Mouse (Mus musculus) MEL-GATA-1-ER (cell line): Measurements from ENCODE around the gene Spata21.
A peak's percentile ranks its signal among the peaks of the same experiment; 100 is the strongest.
"Not testable (repeated sequence)": the region's sequence is repeated elsewhere in the genome, so short reads cannot be mapped to it uniquely, and the experiment has no call there.

Source experiments
- DNase-seq: peaks from one replicate; pipeline ENCODE4 v3.0.0-alpha.2; 2012; ENCODE audit warnings: low read depth; ENCODE audit errors: extremely low read depth

Gene Spata21

DNA sequence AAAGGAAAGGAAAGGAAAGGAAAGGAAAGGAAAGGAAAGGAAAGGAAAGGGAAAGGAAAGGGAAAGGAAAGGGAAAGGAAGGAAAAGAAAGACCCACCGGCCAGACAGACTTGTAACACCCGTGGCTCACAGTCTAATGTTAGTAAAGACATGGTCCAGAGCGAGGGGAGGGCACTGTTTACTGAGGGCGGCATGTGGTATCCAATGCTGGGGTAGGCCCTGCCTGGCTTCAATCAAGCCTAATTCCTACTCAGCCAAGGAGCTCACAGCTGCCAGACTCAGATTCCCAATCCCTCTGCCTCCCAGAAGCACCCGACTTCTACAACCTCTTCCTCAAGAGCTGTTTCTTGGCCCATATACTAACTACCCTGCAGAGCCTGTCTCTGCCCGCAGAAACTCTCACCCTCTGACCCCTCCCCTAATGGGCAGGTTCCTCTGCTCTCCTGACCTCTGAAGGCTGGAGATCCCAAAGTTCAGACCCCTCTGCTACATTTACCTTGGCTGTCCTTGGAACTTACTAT is 41.1 kb downstream of the Spata21 start:
- no peak for DNase-seq

DNA sequence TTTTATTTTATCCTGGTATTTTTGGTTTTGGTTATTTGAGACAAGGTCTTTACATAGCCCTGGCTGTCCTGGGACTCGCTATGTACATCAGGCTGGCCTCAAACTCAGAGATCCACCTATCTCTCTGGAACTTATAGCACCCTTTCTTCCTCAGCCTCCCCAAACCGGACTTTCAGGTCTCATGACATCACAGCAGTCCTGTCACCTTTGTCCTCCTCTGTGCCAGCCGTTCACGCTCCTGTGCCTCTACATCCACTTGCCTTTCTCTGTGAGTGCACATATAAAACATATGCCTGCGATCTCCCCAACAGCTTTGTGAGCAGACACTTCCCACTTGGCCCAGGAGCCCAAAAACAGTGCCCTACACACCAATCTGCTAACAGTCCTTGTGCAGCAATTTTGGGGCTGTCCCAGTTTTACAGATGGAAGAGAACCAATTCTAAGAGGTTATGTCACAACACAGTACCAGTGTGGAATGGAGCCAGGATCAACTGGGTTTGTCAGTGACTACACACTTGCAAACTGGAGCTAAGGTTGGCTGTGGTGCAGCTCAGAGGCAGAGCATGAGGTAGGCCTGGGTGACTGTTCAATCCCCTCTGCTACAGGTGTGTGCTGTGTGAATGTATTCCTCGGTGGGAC is 42.7 kb downstream of the Spata21 start:
- no peak for DNase-seq

DNA sequence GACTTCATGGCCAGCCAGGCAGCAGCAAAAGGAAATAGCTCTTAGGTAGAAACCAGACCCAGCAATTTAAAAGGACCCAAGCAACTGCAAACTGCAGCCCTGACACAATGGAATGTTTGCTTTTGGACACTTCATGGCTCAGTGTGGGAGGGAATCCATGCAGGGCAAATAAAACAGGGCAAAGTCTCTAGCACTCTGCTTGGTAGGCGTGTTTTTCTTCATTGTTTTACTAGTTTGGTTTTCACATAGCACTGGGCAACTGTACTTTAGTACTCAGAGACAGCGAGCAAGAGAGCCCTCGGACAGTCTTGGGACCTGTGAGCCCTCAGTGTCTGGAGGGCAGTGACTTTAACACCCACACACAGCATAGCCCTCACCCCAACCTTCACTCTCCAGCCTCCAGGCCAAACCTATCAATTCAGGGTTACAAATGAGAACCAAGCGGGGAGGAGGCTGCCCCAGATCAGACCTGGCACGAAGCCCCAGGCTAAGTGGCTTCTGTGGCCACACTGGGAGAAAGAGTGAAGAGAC is 43.5 kb downstream of the Spata21 start:
- no peak for DNase-seq

DNA sequence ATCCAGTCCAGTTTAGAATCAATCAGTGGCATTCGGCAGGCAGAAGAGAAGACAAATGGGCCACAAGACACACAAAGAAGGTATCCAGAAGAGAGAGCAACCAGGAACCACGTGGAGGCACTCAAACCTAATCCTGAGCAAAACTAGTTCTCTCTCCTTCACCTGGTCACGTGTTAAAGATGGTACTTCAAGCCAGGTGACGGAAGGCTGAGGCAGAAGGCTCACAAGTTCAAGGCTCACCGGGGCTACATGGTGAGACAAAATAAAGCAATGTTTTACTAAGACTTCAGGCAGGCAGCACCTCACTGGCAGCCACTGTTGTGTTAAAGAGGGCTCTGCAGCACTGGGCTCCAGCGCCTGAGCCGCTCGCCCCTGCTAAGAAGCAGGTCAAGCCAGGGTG is 44.1 kb downstream of the Spata21 start:
- DNase-seq = no peak

DNA sequence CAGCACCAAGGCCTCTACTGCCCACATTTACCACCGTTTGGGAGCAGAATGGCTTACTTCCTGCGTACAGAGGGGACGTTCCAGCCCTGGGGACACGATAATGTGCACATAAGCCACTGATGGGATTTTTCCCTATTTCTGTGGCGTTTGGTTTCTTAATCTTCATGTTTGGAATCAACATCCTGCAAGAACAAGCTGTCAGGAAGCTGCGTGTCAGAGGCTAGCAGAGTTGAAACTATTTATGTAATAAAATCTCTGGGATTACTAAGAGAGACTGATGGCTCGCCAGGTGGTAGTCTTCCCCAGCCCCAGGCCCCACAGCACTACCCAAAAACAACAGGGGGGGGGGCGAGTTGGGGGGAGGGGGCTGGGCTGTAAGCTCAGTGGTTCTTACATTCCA is 45.1 kb downstream of the Spata21 start:
- DNase-seq = no peak

DNA sequence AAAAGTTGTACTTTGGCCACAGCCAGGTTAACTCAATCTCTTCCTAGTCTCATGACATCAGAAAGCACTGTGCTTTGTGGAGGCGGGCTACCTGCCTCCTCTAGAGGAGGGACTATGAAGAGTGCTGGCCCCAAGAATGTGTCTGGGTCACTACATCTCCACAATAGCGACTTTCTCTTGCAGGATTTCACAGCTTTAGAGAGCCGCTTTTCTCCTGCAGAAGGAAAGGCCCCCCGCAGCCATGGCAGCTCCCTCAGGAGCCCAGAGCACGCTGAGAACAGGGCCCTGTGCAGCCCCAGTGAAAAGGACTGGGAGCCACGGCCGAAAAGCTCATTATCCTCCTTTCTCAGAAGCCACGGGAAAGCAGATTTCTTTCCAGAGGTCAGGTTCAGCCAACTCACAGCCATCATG is 45.9 kb downstream of the Spata21 start:
- no peak for DNase-seq

DNA sequence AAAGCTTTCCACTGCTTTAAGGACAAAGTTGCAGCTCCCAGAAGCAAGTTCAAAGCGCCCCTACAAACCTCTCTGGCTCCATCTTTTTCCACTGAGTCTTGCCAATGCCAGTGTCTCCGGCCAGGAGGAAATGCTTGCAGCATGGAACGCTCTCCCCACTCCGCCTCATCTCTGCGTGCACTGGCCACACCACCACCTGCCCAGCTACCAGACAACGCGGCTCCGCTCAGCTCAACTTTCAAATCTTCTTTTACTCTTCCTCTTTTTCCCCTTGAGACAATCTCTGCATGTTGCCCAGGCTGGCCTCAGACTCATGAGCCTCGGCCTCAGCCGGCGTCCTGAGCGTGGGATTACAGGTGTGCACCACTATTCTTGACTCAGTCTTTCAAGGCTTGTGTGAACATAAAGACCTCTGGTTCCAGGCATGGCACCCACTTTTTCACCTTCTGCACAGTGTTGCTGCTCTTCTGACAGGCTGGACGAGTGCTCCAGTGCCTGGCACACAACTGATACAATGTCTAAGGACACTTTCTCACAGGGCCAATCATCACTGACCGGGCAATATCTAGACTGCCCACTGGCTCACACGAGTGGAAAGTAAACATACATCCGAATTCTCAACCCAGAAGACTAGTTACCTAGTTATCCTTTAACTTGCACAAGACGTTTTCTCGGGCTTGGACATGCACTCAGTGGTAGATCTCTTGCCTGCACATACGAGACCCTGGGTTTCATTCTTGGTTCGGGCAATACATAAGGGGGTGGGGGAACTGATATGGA is 46.8 kb downstream of the Spata21 start:
- no peak for DNase-seq

DNA sequence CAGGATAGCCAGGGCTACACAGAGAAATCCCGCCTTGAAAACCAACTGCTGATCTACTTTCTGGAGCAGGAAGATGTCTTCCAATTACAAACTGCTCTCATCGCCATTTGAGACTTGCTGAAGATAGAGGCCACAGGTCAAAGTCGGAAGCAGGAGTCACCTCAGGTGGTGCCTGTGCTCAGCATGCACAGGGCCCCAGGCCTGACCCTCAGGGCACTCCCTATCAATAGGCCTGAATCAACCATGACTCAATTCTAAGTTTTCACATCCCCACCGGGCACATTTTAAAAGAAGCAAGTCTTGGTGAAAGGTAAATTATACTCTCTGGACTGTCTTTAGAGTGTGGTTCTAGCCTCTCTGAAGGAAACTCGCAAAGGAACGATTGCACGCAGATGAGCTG is 48.0 kb downstream of the Spata21 start:
- no peak for DNase-seq

DNA sequence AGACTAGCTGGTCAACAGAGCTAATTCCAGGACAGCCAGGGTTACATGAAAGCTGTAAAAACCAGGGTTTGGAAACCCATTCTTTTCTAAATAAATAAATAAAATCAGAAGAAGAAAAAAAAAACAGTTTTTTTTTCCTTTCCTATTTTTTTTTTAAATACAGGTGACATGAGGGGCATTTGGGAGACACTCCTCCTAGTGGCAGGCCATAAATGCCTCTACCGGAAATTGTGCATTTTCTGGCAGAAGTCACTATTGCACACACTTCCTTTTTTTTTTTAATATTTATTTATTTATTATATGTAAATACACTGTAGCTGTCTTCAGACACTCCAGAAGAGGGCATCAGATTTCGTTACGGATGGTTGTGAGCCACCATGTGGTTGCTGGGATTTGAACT is 49.6 kb downstream of the Spata21 start:
- not testable (repeated sequence) for DNase-seq

DNA sequence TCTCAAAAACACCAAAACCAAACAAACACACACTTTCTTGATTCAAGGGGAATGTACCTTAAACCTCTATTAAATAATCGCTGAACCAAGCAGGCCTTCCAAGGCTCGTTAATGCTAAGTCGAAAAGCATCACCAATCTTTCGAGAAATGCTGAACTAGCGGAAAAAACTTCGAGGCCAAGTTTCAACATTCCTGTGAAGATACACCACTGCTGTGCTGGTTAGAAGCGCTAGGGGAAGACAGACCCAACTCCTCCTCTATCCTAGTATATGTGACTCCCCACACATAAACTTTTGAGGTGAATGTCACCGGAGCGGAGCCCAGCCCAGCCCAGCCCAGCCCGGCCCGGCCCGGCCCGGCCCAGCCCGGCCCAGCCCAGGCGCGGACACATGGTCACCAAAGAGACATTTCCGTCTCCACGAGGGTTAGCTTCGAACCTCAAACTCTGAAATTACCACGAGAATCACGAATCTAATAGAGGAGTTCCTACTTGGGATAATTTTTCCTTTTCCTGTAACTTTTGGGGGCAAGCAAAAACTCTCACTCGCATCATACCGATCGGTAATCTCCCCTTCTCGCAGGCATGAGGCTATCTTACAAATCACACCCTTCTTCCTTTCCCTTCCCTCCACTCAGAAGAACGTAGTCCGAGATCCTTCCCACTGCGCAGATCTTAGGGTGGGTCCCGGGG is 50.4 kb downstream of the Spata21 start:
- DNase-seq = peak; percentile 41

DNA sequence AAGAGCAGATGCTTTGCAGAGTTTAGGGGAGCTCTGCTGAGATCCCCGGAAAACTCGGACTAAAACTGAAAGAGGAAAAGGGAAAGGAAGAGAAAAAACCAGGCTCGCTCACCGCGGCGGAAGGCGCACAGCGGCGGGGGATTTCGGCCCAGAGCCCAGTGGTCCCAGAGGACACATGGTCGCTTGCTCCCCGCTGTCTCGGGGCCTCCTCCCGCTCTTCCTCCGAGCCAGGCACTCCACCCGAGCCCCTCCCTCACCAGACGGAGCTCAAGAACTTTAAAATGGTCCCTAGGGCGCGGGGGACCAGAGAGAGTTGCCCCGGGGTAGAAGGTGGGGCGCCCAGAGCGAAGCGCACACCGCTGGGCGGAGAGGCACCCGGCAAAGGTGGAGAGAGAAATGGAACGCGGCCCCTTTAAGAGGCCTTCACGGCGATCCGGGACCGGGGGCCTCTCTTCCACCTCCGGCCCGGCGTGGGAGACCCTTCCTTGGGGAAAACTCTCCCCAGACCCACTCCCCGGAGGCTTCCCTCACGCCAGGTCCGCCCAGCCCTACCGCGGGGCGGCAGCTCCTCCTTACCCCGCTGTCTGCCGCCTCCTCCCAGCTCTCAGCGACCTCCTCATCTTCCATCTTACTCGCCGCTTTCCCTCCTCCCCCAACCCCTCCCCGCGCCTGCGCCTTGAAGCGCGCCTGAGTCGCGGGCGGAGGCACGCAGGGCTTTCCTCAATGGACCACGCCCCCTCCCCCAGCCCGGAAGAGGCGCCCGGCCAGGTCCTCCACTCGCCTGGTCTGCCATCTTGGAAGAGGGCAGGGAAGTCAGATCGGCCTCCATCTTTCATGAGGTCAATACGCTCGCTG is 51.2 kb downstream of the Spata21 start, which contains the start of gene Szrd1:
TSS of gene Szrd1 (minus strand) at position 660 of the 855 bp plus-strand sequence.
- DNase-seq = peak; percentile 96

DNA sequence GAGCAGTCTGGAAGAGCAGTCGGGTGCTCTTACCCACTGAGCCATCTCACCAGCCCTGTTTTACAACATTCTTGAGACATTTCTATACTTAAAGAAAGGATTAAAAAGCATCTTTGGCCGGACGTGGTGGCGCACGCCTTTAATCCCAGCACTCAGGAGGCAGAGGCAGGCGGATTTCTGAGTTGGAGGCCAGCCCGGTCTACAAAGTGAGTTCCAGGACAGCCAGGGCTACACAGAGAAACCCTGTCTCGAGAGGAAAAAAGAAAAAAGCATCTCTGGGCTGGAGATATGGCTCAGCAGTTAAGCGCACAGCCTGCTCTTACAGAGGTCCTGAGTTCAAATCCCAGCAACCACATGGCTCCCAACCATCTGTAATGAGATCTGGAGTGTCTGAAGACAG is 52.2 kb downstream of the Spata21 start:
- DNase-seq = not testable (repeated sequence)

DNA sequence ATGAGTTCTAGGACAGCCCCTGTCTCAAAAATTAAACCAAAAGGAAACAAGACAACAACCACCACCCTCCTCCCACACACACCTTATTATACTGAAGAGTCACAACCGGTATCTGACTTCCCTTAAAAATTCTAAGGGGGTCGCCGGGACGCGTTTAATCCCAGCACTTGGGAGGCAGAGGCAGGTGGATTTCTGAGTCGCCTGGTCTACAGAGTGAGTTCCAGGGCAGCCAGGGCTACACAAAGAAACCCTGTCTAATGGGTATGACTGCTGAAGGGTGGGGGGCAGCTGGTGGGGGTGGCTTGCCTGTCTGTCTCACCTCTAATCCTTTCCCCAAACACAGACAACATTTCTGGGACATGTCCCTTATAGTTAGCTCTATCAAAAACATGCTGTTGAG is 52.8 kb downstream of the Spata21 start:
- DNase-seq = no peak

DNA sequence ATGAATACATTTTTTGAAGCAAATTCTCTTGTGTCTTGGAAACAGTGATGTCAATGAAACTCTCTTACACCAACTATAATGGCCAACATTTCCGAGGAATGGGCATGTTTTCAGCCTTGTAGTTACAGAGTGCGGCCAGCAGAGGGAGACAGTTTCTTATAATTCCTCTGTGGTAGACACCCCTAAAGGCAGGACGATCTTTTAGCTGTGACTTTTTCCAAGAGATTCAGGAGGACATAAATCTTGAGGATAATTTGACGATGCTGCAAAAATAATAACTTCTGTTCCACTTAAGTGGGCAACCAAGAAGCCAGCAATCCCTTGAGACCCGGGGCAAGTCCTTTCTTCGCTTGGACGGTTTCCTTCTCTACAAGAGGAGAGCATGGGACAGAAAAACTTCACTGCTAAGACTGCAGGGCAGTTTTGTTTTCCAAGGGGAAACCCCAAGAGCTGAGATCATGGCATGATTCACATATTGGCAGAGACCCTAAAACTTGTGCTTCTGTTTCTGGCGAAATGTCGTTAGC is 54.2 kb downstream of the Spata21 start:
- peak; percentile 69 for DNase-seq

DNA sequence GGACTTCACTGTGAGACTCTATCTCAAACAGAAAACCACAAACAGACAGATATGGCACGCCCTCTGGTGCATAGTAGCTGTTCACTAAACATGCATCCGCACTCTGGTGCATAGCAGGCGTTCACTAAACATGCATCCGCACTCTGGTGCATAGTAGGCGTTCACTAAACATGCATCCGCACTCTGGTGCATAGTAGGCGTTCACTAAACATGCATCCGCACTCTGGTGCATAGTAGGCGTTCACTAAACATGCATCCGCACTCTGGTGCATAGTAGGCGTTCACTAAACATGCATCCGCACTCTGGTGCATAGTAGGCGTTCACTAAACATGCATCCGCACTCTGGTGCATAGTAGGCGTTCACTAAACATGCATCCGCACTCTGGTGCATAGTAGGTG is 57.0 kb downstream of the Spata21 start:
- not testable (repeated sequence) for DNase-seq

DNA sequence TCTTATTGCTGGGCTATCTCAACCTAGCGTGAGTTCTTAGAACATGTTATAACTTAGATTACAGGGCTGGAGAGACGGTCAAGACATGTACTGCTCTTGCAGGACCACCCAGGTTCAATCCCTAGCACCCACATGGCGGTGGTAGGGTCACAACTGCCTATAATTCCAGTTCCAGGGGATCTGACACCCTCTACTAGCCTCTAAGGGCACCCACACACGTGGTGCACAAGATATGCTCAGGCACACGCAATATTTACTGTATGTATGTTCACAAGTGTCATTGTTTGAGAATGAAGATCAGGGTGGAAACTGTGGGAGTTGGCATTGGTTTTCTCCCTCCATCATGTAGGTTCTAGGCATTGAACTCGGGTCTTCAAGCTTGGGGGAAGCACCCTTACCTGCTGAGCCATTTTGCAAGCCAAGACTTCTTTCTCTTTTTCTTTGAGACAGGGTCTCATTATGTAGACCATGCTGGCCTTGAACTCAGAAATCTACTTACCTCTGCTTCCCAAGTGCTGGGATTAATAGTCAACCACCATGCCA is 58.4 kb downstream of the Spata21 start:
- DNase-seq = peak; percentile 35

DNA sequence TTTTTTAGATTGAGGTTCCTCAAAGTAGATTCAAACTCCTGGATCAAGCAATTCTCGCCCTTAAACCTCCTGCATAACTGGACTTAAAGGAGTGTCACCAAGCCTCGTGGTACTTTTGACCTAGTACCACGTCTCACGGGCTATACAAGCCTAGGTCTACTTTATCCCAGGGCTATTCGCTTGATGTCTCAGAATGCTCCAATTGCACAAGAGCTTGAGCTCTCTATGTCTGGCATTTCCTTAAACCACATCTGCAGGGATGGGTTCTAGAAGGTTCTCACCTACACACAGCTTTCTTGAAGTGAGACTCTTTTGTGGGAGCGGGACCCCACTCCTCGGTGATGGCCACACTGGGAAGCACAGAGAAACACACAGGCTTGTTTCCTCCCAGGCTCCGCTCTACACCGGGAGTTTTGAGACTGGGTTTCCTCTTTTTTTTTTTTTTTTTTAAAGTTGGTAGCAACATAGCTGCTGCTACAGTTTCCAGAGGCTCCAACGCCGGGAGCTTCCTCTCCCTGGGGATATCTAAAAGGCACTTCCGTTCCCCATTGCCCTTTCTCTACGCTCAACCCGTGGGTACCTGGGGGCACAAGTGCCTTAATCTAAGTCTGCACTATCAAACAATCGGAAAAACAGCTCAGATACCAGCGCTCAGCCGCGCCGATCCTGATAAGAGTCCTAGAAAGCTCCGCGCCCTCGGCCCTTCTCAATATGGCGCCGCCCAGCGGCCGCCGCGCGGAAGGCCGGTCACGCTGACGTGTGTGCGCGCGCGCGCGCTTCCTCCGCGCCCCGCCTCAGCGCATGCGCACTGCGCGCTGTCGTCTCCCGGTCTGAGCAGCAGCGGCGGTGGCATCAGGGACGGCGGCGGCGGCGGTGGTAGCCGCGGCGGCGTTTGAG is 59.2 kb downstream of the Spata21 start, which contains the start of gene Fbxo42:
TSS of gene Fbxo42 (plus strand) at position 802 of the 897 bp plus-strand sequence.
- peak; percentile 57 for DNase-seq

DNA sequence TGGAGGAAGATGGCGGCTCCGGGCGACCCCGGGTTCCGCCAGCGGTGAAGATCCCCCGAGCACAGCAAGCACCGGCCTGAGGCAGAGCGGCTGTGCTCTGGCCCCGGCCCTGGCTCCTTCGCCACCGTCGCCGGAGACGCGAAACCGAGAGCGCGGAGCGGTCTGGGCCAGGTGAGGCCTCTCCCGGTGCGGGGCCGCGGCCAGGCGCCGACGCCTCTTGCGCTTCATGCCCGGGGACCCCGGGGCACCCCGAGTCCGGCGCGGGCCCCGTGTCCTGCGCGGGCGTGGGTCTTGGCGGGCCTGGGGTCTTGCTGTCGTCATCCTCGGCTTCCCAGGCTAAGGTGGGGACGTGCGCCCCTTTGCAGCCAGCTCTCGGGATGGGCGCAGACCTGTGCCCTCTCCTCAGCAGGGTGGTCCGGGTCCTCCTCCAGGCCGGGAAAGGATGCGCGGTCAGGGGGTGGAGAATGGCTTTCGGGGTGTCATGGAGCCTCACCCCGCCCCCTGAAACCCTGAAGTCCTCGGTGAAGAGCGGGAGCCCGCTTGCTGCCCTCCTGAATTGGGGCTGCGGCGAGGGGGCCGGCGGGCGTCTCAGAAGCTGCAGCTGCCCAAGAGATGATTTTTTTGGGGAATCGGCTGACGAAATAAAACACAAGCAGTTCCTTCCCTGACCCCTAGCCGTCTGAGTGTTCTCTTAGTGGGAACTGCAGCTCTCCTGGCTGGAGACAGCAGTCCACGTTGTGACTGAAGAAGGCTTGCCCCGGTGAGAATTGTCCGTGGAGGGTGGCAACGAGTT is 60.1 kb downstream of the Spata21 start:
- DNase-seq = no peak
